Mouse (Mus musculus): ENCODE measurements around the gene Trrap. TPM values are rescaled to one million over a fixed set of nuclear protein-coding genes. Genes with fewer than 3 reads are reported as not detected.

Gene Trrap
- polyA plus RNA-seq, 1 experiment from 2014 or later: 107 TPM

Small RNA genes within 50 kb of the gene (microRNA-seq; reads per million reads assigned to microRNA genes)
- not detected for gene Mir7039

Other genes with a start within 250 kb of the Trrap start
- 2.5 and 3.3 TPM in 2 replicates for gene Nptx2, start 221.8 kb upstream of the Trrap start, polyA plus RNA-seq (2016; fragmentation: Nextera tagmentation; extraction: Ambion mirVana)
- gene Tmem130, start 5.9 kb upstream of the Trrap start, polyA plus RNA-seq (2016; fragmentation: Nextera tagmentation; extraction: Ambion mirVana): 48.1 and 56.0 TPM in 2 replicates
- 22.7 and 24.7 TPM in 2 replicates for gene Smurf1, start 198.1 kb downstream of the Trrap start, polyA plus RNA-seq (2016; fragmentation: Nextera tagmentation; extraction: Ambion mirVana)